7 mouse cellular contexts compared by ENCODE assay signal in genomic region chr13:4666375-4667140, GRCm38 (mm10). TPM values are rescaled to one million over a fixed set of nuclear protein-coding genes. Genes with fewer than 3 reads are reported as not detected.
DNase-seq lines count a peak whose midpoint lies in the region; ATAC-seq and TF ChIP-seq lines count a peak whose summit lies in the region.

No protein-coding gene starts in this region.

- H3K36me3 ChIP-seq in forebrain, embryonic 14.5 days (ENCODE audit: control insufficient read depth, insufficient read depth, low read length): no peaks in the 10 kb centered on the region

- H3K9ac ChIP-seq in forebrain, embryonic 14.5 days (ENCODE audit: low read length): no peak overlapping the region

- H3K4me1 ChIP-seq in forebrain, embryonic 14.5 days (ENCODE audit: control insufficient read depth, insufficient read depth, low read length): no peaks in the 10 kb centered on the region
- H3K4me1 ChIP-seq in lung, adult 2 months (ENCODE audit: control insufficient read depth, insufficient read depth, low read length): no peaks in the 10 kb centered on the region

- TF ChIP-seq CTCF in lung, adult 2 months (IDR thresholded peaks at IDR 0.05; ENCODE audit: insufficient read depth, low read length): peak; percentile 29; the same call in 1 of the 2 replicates

- no peak overlapping the region for H3K4me3 ChIP-seq in forebrain, embryonic 14.5 days (ENCODE audit: low read depth, low read length)
- no peak overlapping the region for H3K4me3 ChIP-seq in lung, adult 2 months (replicated peaks; ENCODE audit: extremely low read depth, low read depth, low read length)

- no peaks in the 10 kb centered on the region for H3K27me3 ChIP-seq in forebrain, embryonic 14.5 days (replicated peaks; ENCODE audit: control insufficient read depth, insufficient read depth, low read length)

- DNase-seq in 3134 (ENCODE audit: extremely low read depth, insufficient read length, low spot score) (peak; percentile 9), A20 (ENCODE audit: low read depth, low spot score) (peak; percentile 30)
- DNase-seq in brain, adult 2 months (ENCODE audit: low read depth, low spot score): peak; percentile 72
- peak; percentile 75 for DNase-seq in forebrain, embryonic 14.5 days (ENCODE audit: low spot score)
- DNase-seq in lung, adult 2 months: peak; percentile 39
- peak; percentile 82 for DNase-seq in retina, embryonic 14.5 days (ENCODE audit: low spot score)

- no peaks in the 10 kb centered on the region for H3K9me3 ChIP-seq in forebrain, embryonic 14.5 days (replicated peaks; ENCODE audit: control insufficient read depth, low read length)

- no peak overlapping the region; the same call in 1 of the 2 replicates for H3K4me2 ChIP-seq in forebrain, embryonic 14.5 days (ENCODE audit: low read length)

- ATAC-seq in forebrain, embryonic 14.5 days: peak; percentile 66
- ATAC-seq in inflammation-experienced regulatory T-cells, adult 6 months: peak; percentile 48

- WGBS in forebrain, embryonic 14.5 days: 29% methylated on average over 11 of the region's 11 CpGs
- 35% methylated on average over 11 of the region's 11 CpGs for WGBS in lung, adult 2 months

- H3K27ac ChIP-seq in forebrain, embryonic 14.5 days (ENCODE audit: low read depth, low read length): no peak overlapping the region

- no peak for TF ChIP-seq POLR2A in lung, adult 2 months (IDR thresholded peaks at IDR 0.05; ENCODE audit: borderline replicate concordance, extremely low read depth, low read depth, low read length)

RNA-seq across cellular contexts. Expression of gene Akr1e1, which starts 57.6 kb away (rescaled TPM):
- polyA plus RNA-seq in forebrain, embryonic 14.5 days (2014; fragmentation: Nextera tagmentation; extraction: Ambion mirVana): 49.7 and 53.2 TPM in 2 replicates
- polyA plus RNA-seq in inflammation-experienced regulatory T-cells, adult 6 months (2017; shearing (Covaris generic)): 10 to 100 TPM; 18.3 to 22.7 (median 21.4) TPM
- polyA plus RNA-seq in lung, adult 2 months (2012; rRNA removed): 1.2 and 2.1 TPM in 2 replicates

Comparison
In these comparisons a context has a peak if more than half of its experiments do, and no peak if none do; other contexts are left out.
1. DNase-seq: peak in every context shown above with its lines; median percentile 82 in retina, embryonic 14.5 days; 75 in forebrain, embryonic 14.5 days; 72 in brain, adult 2 months; 39 in lung, adult 2 months; 30 in A20; 9 in 3134.